Mouse (Mus musculus) layer of hippocampus, postnatal 10 days (tissue): Measurements from ENCODE around the gene Rnf5. TPM values are rescaled to one million over a fixed set of nuclear protein-coding genes. Genes with fewer than 3 reads are reported as not detected.

ENCODE experiments used
- DNase-seq, 2 experiments: peaks; one replicate each; pipeline ENCODE4 v3.0.0; 2021; ENCODE audit warnings: low spot score in 2 of 2
- long read RNA-seq: library from polyadenylated mRNA; stranded (forward); transcript quantifications from one replicate; pipeline ENCODE4 v2.0.0, GENCODE M21; 2023
- total RNA-seq, 2 experiments: library from RNA; stranded (reverse); gene quantifications; 2 replicates each; pipeline ENCODE4 v1.2.3; 2021

The Rnf5 gene
- 100 to 1,000 TPM in 1 of 2 experiments, 10 to 100 TPM in 1; 96.4 to 102 TPM for total RNA-seq
- long read RNA-seq, transcript Rnf5-203 (4 exons, 850 nt) = minor isoform, 15 of 272 reads
- long read RNA-seq, transcript Rnf5-201 (6 exons, 1,238 nt) = major isoform, 218 of 272 reads
- long read RNA-seq, partial matches to known transcripts = 7 of 272 reads
- long read RNA-seq, other reads (novel, unspliced or antisense) = 32 of 272 reads

DNA sequence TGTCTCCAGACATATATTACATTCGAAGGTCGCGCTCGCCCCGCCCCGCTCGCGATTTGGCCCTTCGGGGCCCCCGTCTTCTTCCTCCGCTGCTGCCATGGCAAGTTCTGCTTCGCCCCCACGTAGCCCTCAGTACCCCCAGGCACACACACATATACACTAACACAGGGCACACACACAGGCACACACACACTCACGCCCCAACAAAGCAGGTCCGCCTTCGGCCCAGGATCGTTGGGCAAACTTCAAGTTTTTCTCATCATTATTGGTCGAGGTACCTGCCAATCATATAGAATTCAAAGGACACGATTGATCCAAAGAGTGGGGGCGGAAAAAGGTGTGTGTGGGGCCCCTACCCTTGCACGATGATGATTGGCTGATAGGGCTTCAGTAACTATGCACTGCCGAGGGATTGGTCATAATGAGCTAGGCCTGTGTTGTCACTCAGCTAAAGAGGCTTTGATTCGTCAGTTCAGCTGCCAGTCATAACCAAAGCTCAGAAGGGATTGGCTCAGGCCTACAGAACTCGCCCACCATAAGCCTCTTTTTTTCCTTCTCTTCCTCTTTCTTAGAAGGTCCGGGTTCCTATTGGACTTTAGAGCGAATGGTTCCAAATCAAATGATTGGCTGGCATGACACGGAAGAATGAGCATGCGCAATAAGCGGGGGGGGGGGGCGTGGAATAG lies at the start of gene Rnf5:
Gene Rnf5, minus strand, starts transcription at position 316 of the 686 bp plus-strand sequence.
- peak; percentile 99 for DNase-seq

DNA sequence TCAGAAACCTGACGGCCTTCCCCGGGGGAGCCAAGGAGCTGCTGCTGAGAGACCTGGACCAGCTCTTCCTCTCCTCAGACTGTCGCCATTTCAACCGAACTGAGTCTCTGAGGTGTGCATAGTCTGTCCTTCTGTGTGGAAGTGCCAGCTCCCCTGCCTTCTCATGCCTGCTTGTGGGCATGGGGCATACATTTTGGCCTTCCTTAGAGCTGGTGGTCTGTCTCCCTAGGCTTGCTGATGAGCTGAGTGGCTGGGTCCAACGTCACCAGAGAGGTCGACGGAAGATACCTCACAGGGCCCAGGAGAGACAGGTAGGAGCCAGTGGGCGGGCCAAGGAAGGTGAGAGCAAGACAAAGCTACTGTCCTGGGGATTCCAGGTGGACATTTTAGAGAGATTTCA lies 49.5 kb upstream of the Rnf5 start:
- peak in 1 of 2 experiments; percentile 14 for DNase-seq

DNA sequence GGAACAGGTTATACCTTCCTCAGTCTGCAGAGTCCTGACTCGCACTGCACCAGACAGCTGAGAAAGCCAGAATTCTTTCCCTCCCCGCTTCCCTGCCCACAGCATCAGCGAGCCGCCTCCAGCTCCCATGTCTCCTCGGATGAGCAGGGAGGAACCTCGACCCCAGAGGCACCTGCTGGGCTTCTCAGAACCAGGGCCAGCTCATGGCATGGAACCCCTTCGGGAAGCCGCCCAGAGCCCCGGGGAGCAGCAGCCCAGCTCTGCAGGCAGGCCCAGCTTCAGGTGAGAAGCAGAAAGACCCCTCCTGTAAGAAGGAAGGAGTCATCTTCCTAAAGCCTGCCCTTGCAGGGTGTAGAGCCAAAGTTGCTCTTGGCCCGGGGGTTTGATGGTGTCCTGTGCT lies 49.1 kb upstream of the Rnf5 start:
- peak in 1 of 2 experiments; percentile 14 for DNase-seq

DNA sequence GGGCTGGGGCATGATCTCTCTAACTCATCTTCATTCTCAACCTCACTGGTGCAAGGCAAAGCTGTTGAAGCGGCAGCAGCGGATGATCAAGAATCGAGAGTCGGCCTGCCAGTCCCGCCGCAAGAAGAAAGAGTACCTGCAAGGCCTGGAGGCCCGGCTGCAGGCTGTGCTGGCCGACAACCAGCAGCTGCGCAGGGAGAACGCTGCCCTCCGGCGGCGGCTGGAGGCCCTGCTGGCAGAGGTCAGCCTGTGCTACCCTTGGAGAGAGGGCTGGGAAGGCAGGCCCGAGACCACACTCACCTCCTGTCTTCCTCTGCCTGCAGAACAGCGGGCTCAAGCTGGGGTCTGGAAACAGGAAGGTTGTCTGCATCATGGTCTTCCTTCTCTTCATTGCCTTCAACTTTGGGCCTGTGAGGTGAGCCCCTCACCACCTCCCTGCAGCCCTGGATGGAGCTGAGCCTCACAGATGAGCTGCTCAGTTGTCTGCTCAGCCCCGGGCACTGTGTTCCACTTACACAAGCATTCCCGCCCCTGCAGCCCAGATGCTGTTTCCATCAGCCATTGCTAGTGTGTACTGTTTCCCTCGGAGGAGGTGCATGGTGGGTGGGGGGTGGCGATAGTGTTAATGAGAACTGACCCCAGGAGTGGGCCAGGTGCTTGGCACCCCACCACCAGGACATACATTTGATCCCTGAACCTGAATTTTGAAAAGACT lies 48.2 kb upstream of the Rnf5 start:
- peak in 1 of 2 experiments; percentile 64 for DNase-seq

DNA sequence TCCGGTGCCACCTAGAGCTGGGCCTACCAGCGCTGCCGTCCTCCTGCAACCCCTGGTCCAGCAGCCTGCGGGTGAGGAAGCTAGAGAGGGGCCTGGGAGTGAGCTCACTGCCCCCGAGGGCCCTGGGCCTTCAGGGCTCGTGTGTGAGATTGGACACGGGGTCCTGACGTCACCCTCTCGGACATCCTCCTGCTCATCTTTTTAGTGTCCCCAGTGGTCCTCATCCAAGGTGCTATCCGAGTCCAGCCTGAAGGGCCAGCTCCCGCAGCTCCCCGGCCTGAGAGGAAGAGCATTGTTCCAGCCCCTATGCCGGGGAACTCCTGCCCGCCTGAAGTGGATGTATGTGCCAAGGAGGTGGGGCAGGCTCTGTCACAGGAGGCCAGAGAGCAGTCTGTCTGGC lies 47.3 kb upstream of the Rnf5 start:
- DNase-seq = peak in 1 of 2 experiments; percentile 12

DNA sequence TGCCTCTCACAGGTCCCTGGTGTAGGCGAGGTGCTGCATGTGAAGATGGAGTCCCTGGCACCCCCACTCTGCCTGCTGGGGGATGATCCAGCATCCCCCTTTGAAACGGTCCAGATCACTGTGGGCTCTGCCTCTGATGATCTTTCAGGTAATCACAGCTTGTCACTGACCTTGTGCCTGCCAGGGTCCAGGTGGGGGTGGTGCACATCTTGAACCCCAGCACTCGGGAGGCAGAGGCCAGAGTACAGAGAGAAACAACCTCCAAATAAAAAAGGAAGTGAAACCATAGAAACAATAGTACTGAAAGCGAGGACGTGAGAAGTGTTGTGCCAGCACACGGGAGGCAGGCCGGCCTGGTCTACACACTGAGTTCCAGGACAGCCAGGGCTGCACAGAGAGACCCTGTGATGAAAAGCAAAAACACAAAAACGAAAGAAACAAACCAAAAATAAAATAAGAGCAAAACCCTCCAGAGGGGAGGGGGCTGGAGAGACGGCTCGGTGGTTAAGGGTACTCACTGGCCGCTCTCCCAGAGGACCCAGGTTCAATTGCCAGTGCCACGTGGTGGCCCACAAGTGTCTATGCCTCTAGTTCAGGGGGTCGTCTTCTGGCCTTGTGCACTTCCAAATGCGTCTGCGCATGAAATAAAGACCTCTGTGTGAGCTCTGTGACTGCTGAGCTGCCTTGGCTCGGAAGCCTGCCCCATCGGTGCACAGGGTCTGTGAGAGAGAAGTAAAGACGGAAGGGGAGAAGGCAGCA lies 45.8 kb upstream of the Rnf5 start:
- DNase-seq = no peak

DNA sequence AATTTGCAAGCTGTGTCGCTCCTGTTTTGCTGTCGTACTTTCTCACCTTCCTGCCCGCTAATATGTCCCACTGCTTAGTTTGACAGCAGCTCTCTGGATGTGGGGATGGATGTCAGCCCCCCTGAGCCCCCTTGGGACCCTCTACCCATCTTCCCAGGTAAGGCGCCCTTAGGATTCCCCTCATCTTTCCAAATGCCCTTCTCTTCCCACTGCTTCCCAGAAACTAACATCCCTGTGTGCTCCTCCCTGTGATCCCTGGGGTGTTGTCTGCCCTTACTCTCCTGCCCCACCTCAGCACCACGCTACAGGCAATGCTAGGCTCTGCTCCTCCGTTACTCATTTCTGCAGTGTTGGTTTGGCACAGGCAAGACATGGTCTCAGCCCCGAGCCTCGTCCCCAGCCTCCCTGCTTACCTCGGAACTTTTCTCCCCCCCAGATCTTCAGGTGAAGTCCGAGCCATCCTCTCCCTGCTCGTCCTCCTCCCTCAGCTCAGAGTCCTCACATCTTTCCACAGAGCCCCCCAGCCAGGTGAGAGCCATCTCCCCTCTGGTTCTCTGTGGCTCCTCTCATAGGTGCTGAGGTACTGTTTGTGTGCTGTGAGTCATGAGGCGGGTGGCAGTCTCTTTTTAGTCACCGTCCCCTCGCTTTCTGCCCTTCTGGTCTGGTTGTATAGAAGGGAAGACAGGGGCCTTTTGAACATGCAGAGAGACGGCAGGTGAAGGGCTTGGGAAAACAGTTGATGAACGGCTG lies 44.8 kb upstream of the Rnf5 start:
- no peak for DNase-seq

DNA sequence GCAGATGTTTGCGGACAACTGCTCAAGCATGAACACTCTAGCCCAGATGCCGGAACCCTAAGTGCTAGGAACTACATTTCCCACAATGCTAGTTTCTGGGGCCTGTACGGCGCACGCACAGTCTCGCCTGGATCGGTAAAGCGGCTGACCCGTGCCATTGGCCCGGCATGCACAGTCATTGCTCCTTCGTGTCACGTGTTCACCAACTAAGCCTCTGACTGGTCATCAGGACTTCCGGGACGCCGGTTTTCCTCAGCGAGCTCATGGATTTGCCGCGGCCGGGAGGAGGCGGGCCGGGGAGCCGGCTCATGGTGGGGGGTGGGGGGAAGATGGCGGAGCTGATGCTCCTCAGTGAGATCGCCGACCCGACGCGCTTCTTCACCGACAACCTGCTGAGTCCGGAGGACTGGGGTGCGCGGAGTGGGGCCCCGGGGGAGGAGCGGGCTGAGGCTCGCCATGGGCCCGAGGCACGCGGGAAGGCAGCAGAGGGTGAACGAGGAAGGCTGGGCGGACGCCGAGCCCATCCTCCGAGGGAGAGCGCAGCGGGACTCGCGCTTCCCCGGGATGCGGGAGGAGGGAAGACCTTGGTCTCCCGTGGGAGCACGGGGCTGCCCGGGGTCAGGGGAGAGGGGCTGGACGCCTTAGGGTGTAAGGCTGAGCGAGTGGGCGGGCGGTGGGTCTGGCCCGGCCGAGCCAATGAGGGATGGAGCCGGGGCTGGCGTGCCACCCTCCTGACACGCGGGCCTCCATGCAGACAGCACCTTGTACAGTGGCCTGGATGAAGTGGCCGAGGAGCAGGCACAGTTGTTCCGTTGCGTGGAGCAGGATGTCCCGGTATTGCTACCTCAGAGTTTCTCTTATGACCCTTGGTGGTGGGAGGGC lies 43.7 kb upstream of the Rnf5 start, which contains the start of gene Atf6b:
Gene Atf6b, plus strand, starts transcription at position 241 of the 882 bp plus-strand sequence.
- DNase-seq = peak; percentile 91 to 93

DNA sequence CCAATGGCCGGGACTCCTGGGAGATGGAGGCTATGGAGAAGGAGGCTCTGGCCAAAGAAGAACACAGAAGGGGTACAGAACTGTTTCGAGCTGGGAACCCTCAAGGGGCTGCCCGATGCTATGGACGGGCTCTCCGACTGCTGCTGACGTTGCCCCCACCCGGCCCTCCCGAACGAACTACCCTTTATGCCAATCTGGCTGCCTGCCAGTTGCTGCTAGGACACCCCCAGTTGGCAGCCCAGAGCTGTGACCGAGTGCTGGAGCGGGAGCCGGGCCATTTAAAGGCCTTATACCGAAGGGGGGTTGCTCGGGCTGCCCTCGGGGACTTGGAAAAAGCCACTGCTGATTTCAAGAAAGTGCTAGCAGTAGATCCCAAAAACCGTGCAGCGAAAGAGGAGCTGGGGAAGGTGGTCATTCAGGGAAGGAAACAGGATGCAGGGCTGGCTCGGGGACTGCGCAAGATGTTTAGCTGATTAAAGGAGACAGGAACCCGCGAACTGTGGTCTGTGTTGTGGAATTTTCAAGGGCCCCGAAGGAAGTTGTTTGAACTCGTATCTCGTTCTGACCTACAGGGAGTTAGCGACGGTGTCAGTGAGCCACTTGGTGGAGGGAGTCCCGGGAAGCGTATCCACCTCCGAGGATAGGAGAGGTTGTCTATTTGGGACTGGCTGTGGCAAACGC lies 42.5 kb upstream of the Rnf5 start:
- DNase-seq = peak in 1 of 2 experiments; percentile 18

DNA sequence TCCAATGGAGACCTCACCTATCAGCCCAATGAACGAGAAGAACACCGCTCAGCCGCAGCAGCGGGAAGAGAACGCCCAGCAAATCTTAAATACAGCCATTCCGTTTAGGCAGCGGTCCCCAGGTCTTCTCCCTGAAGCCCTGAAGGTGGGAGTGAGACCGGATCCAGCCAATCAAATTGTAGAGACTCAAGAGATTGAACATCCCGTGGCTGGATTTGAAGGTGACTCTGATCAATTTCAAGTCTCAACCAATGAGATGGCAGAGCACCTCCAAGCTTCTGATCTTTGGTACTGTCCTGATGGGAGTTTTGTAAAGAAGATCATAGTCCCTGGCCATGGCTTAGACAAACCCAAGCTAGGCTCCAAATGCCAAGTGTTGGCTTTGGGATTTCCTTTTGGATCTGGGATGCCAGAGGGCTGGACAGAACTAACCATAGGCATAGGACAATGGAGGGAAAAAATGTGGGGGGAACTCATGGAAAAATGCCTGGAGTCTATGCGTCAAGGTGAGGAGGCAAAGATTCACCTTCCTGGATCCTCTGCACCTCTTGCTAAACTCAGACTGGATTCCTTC lies 41.9 kb upstream of the Rnf5 start:
- DNase-seq = peak in 1 of 2 experiments; percentile 16

DNA sequence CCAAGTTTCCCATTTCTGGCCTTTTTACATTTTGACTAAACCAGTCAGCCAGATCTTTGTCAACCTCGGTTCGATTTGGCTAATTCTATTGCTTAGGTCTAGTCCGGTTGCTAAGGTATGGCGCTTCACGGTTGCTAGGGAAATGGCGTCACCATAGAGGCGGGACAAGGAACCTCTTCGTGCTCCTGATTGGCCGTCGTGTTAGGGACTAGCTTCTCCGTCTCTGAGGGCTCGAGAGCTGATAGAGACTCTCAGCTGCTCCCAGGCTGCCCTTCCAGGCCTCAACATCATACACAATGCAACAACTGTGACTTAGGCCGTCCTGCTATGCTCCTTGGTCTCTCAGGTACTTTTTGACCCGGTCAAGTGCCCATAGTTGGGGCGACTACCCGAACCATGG lies 41.1 kb upstream of the Rnf5 start, which contains the start of gene Fkbpl:
Gene Fkbpl, plus strand, starts transcription at position 157 of the 400 bp plus-strand sequence.
- DNase-seq = peak; percentile 96

DNA sequence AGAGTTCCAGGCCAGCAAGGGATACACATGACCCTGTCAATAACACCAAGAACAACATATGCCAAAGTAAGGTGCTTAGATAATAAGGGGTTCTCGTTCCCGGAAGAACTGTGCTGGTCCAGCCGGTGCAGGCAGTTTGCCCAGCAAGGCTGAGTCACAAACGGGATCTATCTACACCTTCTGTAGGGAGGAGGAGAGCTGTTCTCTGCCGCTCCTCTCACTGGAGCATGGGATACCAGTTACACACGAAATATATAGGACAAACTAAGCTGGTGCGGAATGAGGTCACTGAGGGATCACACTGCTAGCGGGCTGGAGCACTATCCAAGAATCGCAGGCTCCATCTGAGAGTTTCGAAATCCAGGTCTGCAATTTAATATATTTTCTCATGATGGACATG lies 40.5 kb upstream of the Rnf5 start:
- peak; percentile 9 to 30 for DNase-seq

DNA sequence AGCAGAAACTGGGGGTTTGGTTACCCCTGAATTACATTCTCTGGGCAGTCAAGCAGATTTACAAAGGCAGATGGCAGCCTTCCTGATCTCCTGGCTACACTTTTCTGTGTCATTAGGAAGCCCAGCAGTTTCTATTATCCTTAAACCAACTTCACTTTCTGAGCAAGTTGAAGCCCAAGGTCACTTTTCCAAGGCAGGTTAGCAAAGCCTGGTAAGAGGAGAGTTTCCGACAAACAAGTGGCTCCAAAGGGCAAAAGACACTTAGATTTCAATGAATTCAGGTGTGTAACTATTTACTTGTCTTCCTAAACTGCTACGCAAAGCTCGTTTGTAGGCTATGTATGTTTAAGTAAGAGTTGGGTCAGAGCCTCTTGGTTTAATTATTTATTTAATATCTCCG lies 39.9 kb upstream of the Rnf5 start:
- no peak for DNase-seq

DNA sequence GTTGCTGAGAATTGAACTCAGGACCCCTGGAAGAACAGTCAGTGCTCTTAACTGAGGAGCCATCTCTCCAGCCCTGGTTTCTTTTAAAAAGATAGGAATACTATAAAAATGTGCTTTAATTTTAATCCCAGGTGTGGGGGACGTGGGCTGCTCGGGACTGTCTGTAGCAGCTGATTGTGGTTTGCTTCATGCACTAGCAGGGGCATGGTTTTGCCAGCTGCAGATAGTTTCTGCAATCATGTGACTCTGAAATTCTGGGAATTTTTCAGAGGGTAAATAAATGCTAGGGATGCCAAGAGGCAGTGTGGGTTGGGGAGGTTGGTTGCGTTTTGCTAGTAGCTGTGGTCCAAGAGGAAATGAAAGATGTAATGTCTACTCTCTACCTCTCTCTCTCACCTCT lies 38.5 kb upstream of the Rnf5 start:
- no peak for DNase-seq

DNA sequence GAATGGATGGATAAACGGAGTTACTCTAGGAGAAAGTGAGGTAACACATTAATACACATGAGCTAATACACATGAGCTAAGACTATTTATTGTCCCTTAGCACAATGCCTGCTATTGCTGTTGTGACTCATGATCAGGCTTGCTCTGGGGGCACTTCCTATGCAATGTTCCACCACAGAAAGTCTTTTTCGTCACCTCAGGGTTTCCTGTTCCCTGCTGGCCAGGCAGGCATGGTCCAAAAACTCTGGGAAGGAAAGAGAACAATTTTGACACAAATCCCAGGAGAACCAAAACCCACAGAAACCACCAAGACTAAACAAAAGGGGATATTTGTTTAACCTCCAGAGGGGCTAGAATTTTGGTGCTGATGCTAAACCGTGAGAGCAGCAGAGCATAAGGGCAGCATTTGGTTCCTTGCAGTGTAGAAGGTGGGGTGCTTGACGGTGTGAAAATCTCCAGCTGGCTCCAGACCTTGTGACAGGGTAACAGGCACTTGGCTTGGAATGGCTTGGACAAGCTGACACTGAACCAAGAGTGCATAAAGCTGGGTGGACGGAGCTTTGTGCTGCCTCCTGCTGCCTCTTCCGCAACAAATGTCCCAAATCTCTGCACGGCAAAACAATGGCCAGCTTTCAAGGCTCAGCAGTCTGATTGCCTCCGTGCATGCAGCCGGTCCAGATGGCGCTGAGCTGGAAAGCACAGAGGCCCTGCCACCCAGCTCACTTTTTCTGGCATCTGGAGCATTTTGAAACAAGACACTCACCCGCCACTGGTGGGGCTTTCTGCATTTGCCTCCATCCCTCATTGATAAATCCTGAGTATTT lies 37.5 kb upstream of the Rnf5 start:
- DNase-seq = peak; percentile 58 to 63

DNA sequence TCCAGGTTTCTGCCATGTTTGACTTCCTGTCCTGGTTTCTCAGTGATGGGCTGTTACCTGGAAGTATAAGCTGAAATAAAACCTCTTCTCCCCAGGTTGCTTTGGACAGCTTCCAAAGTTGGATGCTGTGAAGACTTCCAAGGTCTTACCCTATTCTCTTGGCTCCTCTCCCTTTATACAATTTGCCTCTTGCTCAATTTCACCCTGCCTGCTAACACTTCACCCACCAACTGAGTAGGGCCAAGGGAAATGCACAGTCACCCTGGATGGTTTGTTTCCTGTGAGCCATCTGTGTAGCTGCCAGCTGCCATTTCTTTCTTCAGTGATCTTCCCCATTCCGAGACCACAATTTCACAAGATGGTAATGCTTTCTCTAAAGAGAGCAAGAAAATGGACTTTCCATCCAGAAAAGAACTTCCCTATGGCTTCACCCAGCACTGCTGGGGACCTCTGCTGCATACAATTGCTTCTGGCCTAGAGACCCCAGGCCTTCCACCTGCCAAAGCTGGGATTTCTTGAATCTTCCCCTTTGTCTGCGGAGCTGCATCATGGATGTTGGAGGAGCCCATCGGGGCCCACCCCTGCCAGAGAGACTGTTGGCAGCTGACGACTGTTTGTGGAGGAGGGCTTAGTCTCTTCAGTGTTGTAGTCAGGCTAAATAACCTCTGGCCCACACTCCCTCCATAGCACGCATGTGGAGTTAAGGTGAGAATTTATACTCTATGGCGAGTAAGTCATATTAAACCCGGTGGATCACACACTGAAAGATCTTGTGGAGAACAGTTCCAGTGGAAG lies 36.2 kb upstream of the Rnf5 start:
- DNase-seq = no peak

DNA sequence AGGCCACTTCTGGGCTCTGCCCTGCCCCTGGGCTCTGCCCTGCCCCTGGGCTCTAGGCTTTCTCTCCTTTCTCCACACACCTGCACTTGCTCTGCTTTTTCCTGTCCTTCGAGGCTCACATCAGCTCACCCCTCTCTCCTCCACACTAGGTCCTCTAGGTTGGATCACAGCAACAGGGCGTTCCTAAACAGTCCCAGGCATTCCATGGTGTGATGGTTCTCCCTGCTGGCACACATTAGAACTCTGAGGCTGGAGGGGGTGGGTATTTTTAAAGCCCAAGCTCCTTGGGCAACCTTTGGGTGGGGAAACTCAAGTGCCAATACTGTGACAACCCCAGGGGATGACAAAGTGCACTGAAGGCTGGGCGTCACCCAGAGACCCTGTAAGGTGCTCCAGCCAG lies 34.0 kb upstream of the Rnf5 start:
- DNase-seq = no peak
